Comparison of ENCODE assay signal across 10 mouse cellular contexts in the genomic region with DNA sequence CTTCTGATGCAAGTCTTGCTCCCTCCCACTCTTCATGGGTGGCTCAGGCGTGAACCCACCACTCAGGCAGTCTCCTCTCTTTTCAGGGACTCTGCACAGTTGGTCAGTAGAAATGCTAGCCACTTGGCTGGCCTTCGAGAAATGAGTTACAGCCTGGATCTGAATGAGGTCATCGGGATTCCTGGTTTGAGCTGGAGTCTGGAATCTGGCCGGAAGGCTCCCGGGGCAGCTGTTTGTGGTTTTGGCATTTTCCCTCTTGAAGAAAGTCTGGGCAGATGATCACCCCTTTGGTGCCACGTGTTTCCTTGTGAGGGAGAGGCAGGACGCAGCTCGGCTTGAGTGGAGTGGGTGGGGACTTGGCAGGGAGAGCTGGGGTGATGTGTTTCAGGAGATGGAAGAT. TPM values are rescaled to one million over a fixed set of nuclear protein-coding genes. Genes with fewer than 3 reads are reported as not detected.
DNase-seq lines count a peak whose midpoint lies in the region; ATAC-seq and TF ChIP-seq lines count a peak whose summit lies in the region.
"Had no signal": no experiment of that assay in that cellular context is flagged by ENCODE, and none has a peak within 500 bp of the region (broad histone marks: within the 10 kb centered on the region; RNA-seq: fewer than 3 reads in every experiment).

No protein-coding gene starts in this region.

- no peaks in the 10 kb centered on the region for H3K36me3 ChIP-seq in hindbrain, postnatal 0 days (ENCODE audit: insufficient read depth, low read length)
- no peaks in the 10 kb centered on the region for H3K36me3 ChIP-seq in hindbrain, embryonic 10.5 days
- H3K36me3 ChIP-seq in kidney, embryonic 16.5 days (ENCODE audit: insufficient read depth, low read length) = no peaks in the 10 kb centered on the region

- WGBS in hindbrain, postnatal 0 days = 33% methylated on average over 8 of the region's 8 CpGs
- WGBS in hindbrain, embryonic 10.5 days = 59% methylated on average over 8 of the region's 8 CpGs
- 2% methylated on average over 8 of the region's 8 CpGs for WGBS in kidney, embryonic 16.5 days

- H3K4me1 ChIP-seq in hindbrain, postnatal 0 days (ENCODE audit: insufficient read depth, low read length) = no peaks in the 10 kb centered on the region
- H3K4me1 ChIP-seq in hindbrain, embryonic 10.5 days (replicated peaks) = peaks cover 3% of the 10 kb centered on the region; the same call in 1 of the 2 replicates
- H3K4me1 ChIP-seq in kidney, embryonic 16.5 days (ENCODE audit: insufficient read depth, low read length) = peaks cover 48% of the 10 kb centered on the region

- DNase-seq in hindbrain, postnatal 0 days (ENCODE audit: low spot score) = peak; percentile 39
- no peak for DNase-seq in hindbrain, embryonic 10.5 days (ENCODE audit: low spot score)
- DNase-seq in adrenal gland, postnatal 10 days = peak; percentile 84
- DNase-seq in gastrocnemius, postnatal 4 days (ENCODE audit: low spot score in 2 of 2) = peak; percentile 62 to 84
- DNase-seq in lung, postnatal 25 days (ENCODE audit: low spot score) = peak; percentile 92
- DNase-seq in c-Kit-positive CD71-positive TER-119-positive erythroid progenitor cells, embryonic 14.5 days (ENCODE audit: low spot score) = no peak

- H3K4me3 ChIP-seq in hindbrain, postnatal 0 days (ENCODE audit: low read length) = no peak overlapping the region
- no peak overlapping the region for H3K4me3 ChIP-seq in hindbrain, embryonic 10.5 days
- H3K4me3 ChIP-seq in kidney, embryonic 16.5 days (ENCODE audit: low read length) = no peak overlapping the region
- H3K4me3 ChIP-seq: megakaryocyte, embryonic 14.5 days had no signal

- no peak for ATAC-seq in hindbrain, postnatal 0 days
- peak; percentile 47; the same call in 1 of the 2 replicates for ATAC-seq in kidney, embryonic 16.5 days (ENCODE audit: low FRiP score, low TSS enrichment)
- no peak for ATAC-seq in CD4-positive, CD25-positive, alpha-beta regulatory T cell, adult 4 months

- H3K9me3 ChIP-seq in hindbrain, postnatal 0 days (ENCODE audit: low read length) = no peaks in the 10 kb centered on the region
- peaks cover 8% of the 10 kb centered on the region for H3K9me3 ChIP-seq in hindbrain, embryonic 10.5 days
- H3K9me3 ChIP-seq in kidney, embryonic 16.5 days (ENCODE audit: low read length) = peaks cover 5% of the 10 kb centered on the region; the same call in 1 of the 2 replicates

- no peak overlapping the region for H3K9ac ChIP-seq in hindbrain, postnatal 0 days (replicated peaks; ENCODE audit: low read length)
- H3K9ac ChIP-seq in kidney, embryonic 16.5 days (replicated peaks; ENCODE audit: low read length) = peak overlapping the region; percentile 29; the same call in 1 of the 2 replicates

- no peaks in the 10 kb centered on the region for H3K27me3 ChIP-seq in hindbrain, postnatal 0 days (ENCODE audit: insufficient read depth, low read length)
- H3K27me3 ChIP-seq in hindbrain, embryonic 10.5 days (ENCODE audit: insufficient read depth, poor library complexity, severe bottlenecking) = peaks cover 16% of the 10 kb centered on the region
- H3K27me3 ChIP-seq in kidney, embryonic 16.5 days (ENCODE audit: insufficient read depth, low read length) = no peaks in the 10 kb centered on the region

- H3K4me2 ChIP-seq in hindbrain, postnatal 0 days (ENCODE audit: low read depth, low read length) = no peak overlapping the region
- H3K4me2 ChIP-seq in kidney, embryonic 16.5 days (replicated peaks; ENCODE audit: low read depth, low read length) = peak overlapping the region; percentile 11; the same call in 1 of the 2 replicates

- H3K27ac ChIP-seq in hindbrain, postnatal 0 days = no peak overlapping the region
- H3K27ac ChIP-seq in hindbrain, embryonic 10.5 days = no peak overlapping the region
- peak overlapping the region; percentile 73 for H3K27ac ChIP-seq in kidney, embryonic 16.5 days (ENCODE audit: low read length)

- TF ChIP-seq CTCF in hindbrain, postnatal 0 days (IDR thresholded peaks at IDR 0.05; ENCODE audit: low read depth) = no peak

RNA-seq across cellular contexts. Expression of gene Hoxb1, which starts 48.0 kb away (rescaled TPM):
- total RNA-seq in hindbrain, postnatal 0 days (2014; rRNA removed) = 0.21 TPM in 1 of 2 replicates, not detected in the other
- 0.08 and 0.24 TPM in 2 replicates for polyA plus RNA-seq in hindbrain, postnatal 0 days (2015; fragmentation: Nextera tagmentation; extraction: Ambion mirVana)
- polyA plus RNA-seq in hindbrain, embryonic 10.5 days (2016; fragmentation: Nextera tagmentation; extraction: Ambion mirVana) = 15.4 and 22.7 TPM in 2 replicates
- total RNA-seq in adrenal gland, postnatal 10 days (2021) = not detected
- total RNA-seq in gastrocnemius, postnatal 4 days (2021) = not detected
- polyA plus RNA-seq in kidney, embryonic 16.5 days (2015; fragmentation: Nextera tagmentation; extraction: Ambion mirVana) = 0.08 and 0.12 TPM in 2 replicates
- polyA plus RNA-seq in CD4-positive, CD25-positive, alpha-beta regulatory T cell, adult 4 months (2017; shearing (Covaris generic)) = not detected
- polyA plus RNA-seq: cortical plate, adult 2 months had no signal

RNA-seq across cellular contexts. Expression of gene Skap1, which starts 50.9 kb away (rescaled TPM):
- 0.83 and 2.5 TPM in 2 replicates for total RNA-seq in hindbrain, postnatal 0 days (2014; rRNA removed)
- 5.7 and 7.4 TPM in 2 replicates for polyA plus RNA-seq in hindbrain, postnatal 0 days (2015; fragmentation: Nextera tagmentation; extraction: Ambion mirVana)
- 0.61 and 1.3 TPM in 2 replicates for polyA plus RNA-seq in hindbrain, embryonic 10.5 days (2016; fragmentation: Nextera tagmentation; extraction: Ambion mirVana)
- total RNA-seq in adrenal gland, postnatal 10 days (2021) = 1 to 10 TPM; 4.7 to 7.6 TPM
- under 1 TPM in 1 of 2 experiments, not detected in 1; 0.39 TPM for total RNA-seq in gastrocnemius, postnatal 4 days (2021)
- 10.1 and 12.3 TPM in 2 replicates for polyA plus RNA-seq in kidney, embryonic 16.5 days (2015; fragmentation: Nextera tagmentation; extraction: Ambion mirVana)
- 100 to 1,000 TPM; 652 to 757 TPM for polyA plus RNA-seq in CD4-positive, CD25-positive, alpha-beta regulatory T cell, adult 4 months (2017; shearing (Covaris generic))

Comparison
In these comparisons a context has a peak if more than half of its experiments do, and no peak if none do; other contexts are left out.
1. DNase-seq: peak in hindbrain, postnatal 0 days (single experiment), adrenal gland, postnatal 10 days (single experiment), gastrocnemius, postnatal 4 days (2 of 2) and lung, postnatal 25 days (single experiment); none in hindbrain, embryonic 10.5 days (single experiment) and c-Kit-positive CD71-positive TER-119-positive erythroid progenitor cells, embryonic 14.5 days (single experiment).
2. RNA of gene Hoxb1, which starts 48.0 kb away (polyA plus RNA-seq): 15.4 to 22.7 TPM in hindbrain, embryonic 10.5 days; 0.08 to 0.24 TPM in hindbrain, postnatal 0 days, 0.08 to 0.12 TPM in kidney, embryonic 16.5 days and not detected in CD4-positive, CD25-positive, alpha-beta regulatory T cell, adult 4 months; every median in the first group is over 10 times any median in the second.
3. RNA of gene Skap1, which starts 50.9 kb away (polyA plus RNA-seq): 652 to 757 TPM in CD4-positive, CD25-positive, alpha-beta regulatory T cell, adult 4 months; 10.1 to 12.3 TPM in kidney, embryonic 16.5 days, 5.7 to 7.4 TPM in hindbrain, postnatal 0 days and 0.61 to 1.3 TPM in hindbrain, embryonic 10.5 days; every median in the first group is over 10 times any median in the second.